Mouse (Mus musculus) thymus, postnatal 0 days (tissue): ENCODE measurements at regions not wholly inside any gene's neighbourhood (a gene's known extent, or its start where the extent isn't known, plus 50 kb on each side); places are given as distances from the start of the nearest gene placed in this dataset.
A peak's percentile ranks its signal among the peaks of the same experiment; 100 is the strongest.

Experiments used
- DNase-seq: peaks from one replicate; pipeline ENCODE4 v3.0.0-alpha.2; 2015; ENCODE audit warnings: low spot score

- DNase-seq = peak; percentile 85
Observed at GRCm38 (mm10) chr6:70714239-70714638, 77.8 kb downstream of the Rpia start.

- no peak for DNase-seq
Observed at GRCm38 (mm10) chr6:70713665-70714064, 78.4 kb downstream of the Rpia start.

- peak; percentile 13 for DNase-seq
Observed at GRCm38 (mm10) chr6:70713118-70713517, 78.9 kb downstream of the Rpia start.

- peak; percentile 74 for DNase-seq
Observed at GRCm38 (mm10) chr6:70709338-70710055, 82.5 kb downstream of the Rpia start.

GRCm38 (mm10) chr6:70695596-70695995 lies 96.4 kb downstream of the Rpia start:
- DNase-seq = no peak
